In genomic region chr7:36077271-36077670, GRCm38 (mm10) we compare ENCODE assay signal across 25 mouse cellular contexts.
DNase-seq lines count a peak whose midpoint lies in the region; ATAC-seq and TF ChIP-seq lines count a peak whose summit lies in the region.
"Had no signal": no experiment of that assay in that cellular context is flagged by ENCODE, and none has a peak within 500 bp of the region (broad histone marks: within the 10 kb centered on the region; RNA-seq: fewer than 3 reads in every experiment).

No protein-coding gene starts in this region.

- no peak overlapping the region for H3K9ac ChIP-seq in hindbrain, postnatal 0 days (replicated peaks; ENCODE audit: low read length)
- H3K9ac ChIP-seq in hindbrain, embryonic 14.5 days: no peak overlapping the region
- no peak overlapping the region for H3K9ac ChIP-seq in lung, embryonic 15.5 days
- H3K9ac ChIP-seq: embryonic facial prominence, embryonic 15.5 days; limb, embryonic 12.5 days; liver, embryonic 12.5 days; midbrain, embryonic 12.5 days; neural tube, embryonic 13.5 days had no signal

- no peak overlapping the region for H3K4me2 ChIP-seq in hindbrain, postnatal 0 days (ENCODE audit: low read depth, low read length)
- H3K4me2 ChIP-seq in hindbrain, embryonic 14.5 days (replicated peaks): no peak overlapping the region
- no peak overlapping the region for H3K4me2 ChIP-seq in lung, embryonic 15.5 days
- H3K4me2 ChIP-seq: embryonic facial prominence, embryonic 15.5 days; liver, embryonic 12.5 days; midbrain, embryonic 12.5 days; neural tube, embryonic 13.5 days had no signal

- no peak for TF ChIP-seq CTCF in hindbrain, postnatal 0 days (IDR thresholded peaks at IDR 0.05; ENCODE audit: low read depth)
- TF ChIP-seq CTCF in brain, embryonic 14.5 days (IDR thresholded peaks at IDR 0.05; ENCODE audit: borderline replicate concordance, extremely low read depth, insufficient read depth, insufficient read length): no peak

- whole genome bisulfite sequencing in hindbrain, postnatal 0 days: 46% methylated on average over 2 of the region's 2 CpGs
- 68% methylated on average over 2 of the region's 2 CpGs for WGBS in hindbrain, embryonic 14.5 days
- 37% methylated on average over 2 of the region's 2 CpGs for WGBS in lung, embryonic 15.5 days

- H3K4me1 ChIP-seq in hindbrain, postnatal 0 days (ENCODE audit: insufficient read depth, low read length): peaks cover 4% of the 10 kb centered on the region; the same call in 1 of the 2 replicates
- H3K4me1 ChIP-seq in hindbrain, embryonic 14.5 days (replicated peaks; ENCODE audit: control insufficient read depth, insufficient read depth, low read length): peaks cover 35% of the 10 kb centered on the region
- H3K4me1 ChIP-seq in lung, embryonic 15.5 days: peaks cover 29% of the 10 kb centered on the region
- H3K4me1 ChIP-seq: liver, embryonic 12.5 days had no signal

- H3K27me3 ChIP-seq in hindbrain, postnatal 0 days (ENCODE audit: insufficient read depth, low read length): no peaks in the 10 kb centered on the region
- H3K27me3 ChIP-seq in hindbrain, embryonic 14.5 days (ENCODE audit: control insufficient read depth, insufficient read depth, low read length): no peaks in the 10 kb centered on the region
- H3K27me3 ChIP-seq in lung, embryonic 15.5 days: no peaks in the 10 kb centered on the region
- H3K27me3 ChIP-seq: liver, embryonic 12.5 days; neural tube, embryonic 13.5 days had no signal

- no peak for ATAC-seq in hindbrain, postnatal 0 days
- no peak for ATAC-seq in hindbrain, embryonic 14.5 days (ENCODE audit: low FRiP score)
- ATAC-seq in lung, embryonic 15.5 days (ENCODE audit: borderline replicate concordance, extremely low read depth, low FRiP score, low TSS enrichment): no peak
- ATAC-seq: CD4-positive, CD25-positive, alpha-beta regulatory T cell, adult 4 months; intestine, postnatal 0 days; liver, embryonic 12.5 days had no signal

- no peak overlapping the region for H3K27ac ChIP-seq in hindbrain, postnatal 0 days
- no peak overlapping the region for H3K27ac ChIP-seq in hindbrain, embryonic 14.5 days
- peak overlapping the region; percentile 33 for H3K27ac ChIP-seq in lung, embryonic 15.5 days
- H3K27ac ChIP-seq: embryonic facial prominence, embryonic 15.5 days; liver, embryonic 12.5 days; midbrain, embryonic 12.5 days; neural tube, embryonic 13.5 days had no signal

- H3K4me3 ChIP-seq in hindbrain, postnatal 0 days (ENCODE audit: low read length): no peak overlapping the region
- no peak overlapping the region for H3K4me3 ChIP-seq in hindbrain, embryonic 14.5 days (replicated peaks; ENCODE audit: low read length)
- H3K4me3 ChIP-seq in lung, embryonic 15.5 days: no peak overlapping the region
- H3K4me3 ChIP-seq: embryonic facial prominence, embryonic 15.5 days; limb, embryonic 12.5 days; liver, embryonic 12.5 days; midbrain, embryonic 12.5 days; myocyte; neural tube, embryonic 13.5 days had no signal

- H3K36me3 ChIP-seq in hindbrain, postnatal 0 days (ENCODE audit: insufficient read depth, low read length): no peaks in the 10 kb centered on the region
- no peaks in the 10 kb centered on the region for H3K36me3 ChIP-seq in hindbrain, embryonic 14.5 days (replicated peaks; ENCODE audit: control insufficient read depth, insufficient read depth)
- H3K36me3 ChIP-seq in lung, embryonic 15.5 days: no peaks in the 10 kb centered on the region
- H3K36me3 ChIP-seq: embryonic facial prominence, embryonic 15.5 days; limb, embryonic 12.5 days; liver, embryonic 12.5 days; midbrain, embryonic 12.5 days; neural tube, embryonic 13.5 days had no signal

- no peak for TF ChIP-seq POLR2A in brain, embryonic 14.5 days (IDR thresholded peaks at IDR 0.05; ENCODE audit: borderline replicate concordance, extremely low read depth, insufficient read depth, insufficient read length, poor library complexity, severe bottlenecking)

- H3K9me3 ChIP-seq in hindbrain, postnatal 0 days (ENCODE audit: low read length): no peaks in the 10 kb centered on the region
- H3K9me3 ChIP-seq in hindbrain, embryonic 14.5 days (ENCODE audit: control insufficient read depth, low read length): no peaks in the 10 kb centered on the region
- no peaks in the 10 kb centered on the region for H3K9me3 ChIP-seq in lung, embryonic 15.5 days
- H3K9me3 ChIP-seq: embryonic facial prominence, embryonic 15.5 days; midbrain, embryonic 12.5 days; neural tube, embryonic 13.5 days had no signal

- peak; percentile 13 to 35 for DNase-seq in cerebellum, postnatal 14 days
- no peak for DNase-seq in cerebellum, adult 11-12 months
- DNase-seq in hindbrain, postnatal 0 days (ENCODE audit: low spot score): peak; percentile 39
- no peak for DNase-seq in hindbrain, embryonic 14.5 days (ENCODE audit: low spot score)
- no peak for DNase-seq in lung, postnatal 25 days (ENCODE audit: low spot score)
- DNase-seq in brain, embryonic 14.5 days (ENCODE audit: low read depth): peak; percentile 45
- DNase-seq in layer of hippocampus, adult 9-10 months (ENCODE audit: low spot score): no peak
- DNase-seq: adrenal gland, postnatal 36 days; cerebellum, adult 11 months; cerebellum, postnatal 36 days; embryo, embryonic 11 days; lung, adult 2 months; right cerebral cortex, adult 18-20 months; right cerebral cortex, postnatal 4 days; thymus, adult 18-20 months; thymus, postnatal 36 days had no signal

Comparison
In these comparisons a context has a peak if more than half of its experiments do, and no peak if none do; other contexts are left out.
1. DNase-seq: peak in cerebellum, postnatal 14 days (2 of 2), hindbrain, postnatal 0 days (single experiment) and brain, embryonic 14.5 days (single experiment); none in cerebellum, adult 11-12 months (single experiment), hindbrain, embryonic 14.5 days (single experiment), lung, postnatal 25 days (single experiment) and layer of hippocampus, adult 9-10 months (single experiment).